Mouse (Mus musculus) limb, embryonic 10.5 days (tissue): Measurements from ENCODE around the gene Lhx9. TPM values are rescaled to one million over a fixed set of nuclear protein-coding genes. Genes with fewer than 3 reads are reported as not detected.

Experiments
- DNase-seq: peaks from one replicate; pipeline ENCODE4 v3.0.0-alpha.2; 2017; ENCODE audit warnings: low spot score
- H3K27ac ChIP-seq: fragments of 300-500 bp; sonication (generic); 2 replicates; pipeline ENCODE4 v1.5.1; 2016; ENCODE audit warnings: mild to moderate bottlenecking
- H3K27me3 ChIP-seq: fragments of 300-500 bp; sonication (generic); 2 replicates; pipeline ENCODE4 v1.6.1; 2016; ENCODE audit warnings: low read depth, mild to moderate bottlenecking; ENCODE audit not compliant: poor library complexity, severe bottlenecking
- H3K36me3 ChIP-seq: fragments of 300-500 bp; sonication (generic); 2 replicates; pipeline ENCODE4 v1.6.1; 2016; ENCODE audit warnings: mild to moderate bottlenecking, moderate library complexity
- H3K4me1 ChIP-seq: fragments of 300-500 bp; sonication (generic); 2 replicates; pipeline ENCODE4 v1.6.1; 2016
- H3K4me3 ChIP-seq: fragments of 300-500 bp; sonication (generic); 2 replicates; pipeline ENCODE4 v1.5.1; 2016; ENCODE audit warnings: mild to moderate bottlenecking, moderate library complexity
- H3K9me3 ChIP-seq: fragments of 300-500 bp; sonication (generic); replicated peaks from 2 replicates; pipeline ENCODE4 v1.6.1; 2016; ENCODE audit warnings: mild to moderate bottlenecking
- WGBS: fragments of 180-500 bp; shearing (Covaris S2); methylation state at CpG from one replicate; pipeline ENCODE4 v1.1.7; 2016; 5-methylcytosine and 5-hydroxymethylcytosine counted together
- polyA plus RNA-seq: library from polyadenylated mRNA; unstranded; fragments of >200 nt; fragmentation: Nextera tagmentation; extraction: Ambion mirVana; gene quantifications from 2 replicates; pipeline ENCODE4 v1.2.1, GENCODE M21; 2016

Gene Lhx9
- polyA plus RNA-seq, 1 experiment from 2014 or later: 114 TPM

GRCm38 (mm10) chr1:138845481-138845880, 2.9 kb downstream of the Lhx9 start:
- Histone ChIP-seq H3K9me3 (no peaks in the 10 kb centered on the region), H3K27ac (peak overlapping the region; percentile 98), H3K27me3 (peaks cover 62% of the 10 kb centered on the region), H3K4me1 (peaks cover 69% of the 10 kb centered on the region), H3K36me3 (peaks cover 9% of the 10 kb centered on the region; the same call in 1 of the 2 replicates), H3K4me3 (peak overlapping the region; percentile 79)
- WGBS: 12% methylated on average over 3 of the region's 3 CpGs
- no peak for DNase-seq

DNA sequence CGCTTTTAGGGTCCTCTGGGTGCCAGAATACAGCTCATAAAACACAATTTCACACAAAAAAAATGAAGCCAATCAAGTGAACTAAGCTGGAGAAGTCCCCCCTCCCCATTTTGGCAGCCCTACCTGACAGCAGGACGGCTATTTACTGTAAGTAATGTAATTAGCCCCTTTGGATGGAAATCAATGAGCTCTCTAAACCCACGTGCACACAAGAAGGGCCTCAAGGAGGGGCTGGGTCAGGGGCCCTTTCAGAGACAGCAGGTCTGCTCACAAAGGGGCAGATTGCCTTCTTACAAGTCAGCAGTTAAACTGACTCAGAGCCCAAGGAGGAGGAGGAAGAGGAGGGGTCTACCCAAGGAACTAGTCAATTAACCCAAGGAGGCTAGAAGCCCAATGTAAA, 4.2 kb downstream of the Lhx9 start:
- H3K27ac ChIP-seq: peak overlapping the region; percentile 98
- 3% methylated on average over 3 of the region's 3 CpGs for WGBS
- H3K27me3 ChIP-seq: peaks cover 63% of the 10 kb centered on the region
- H3K4me1 ChIP-seq: peaks cover 70% of the 10 kb centered on the region
- H3K9me3 ChIP-seq: no peaks in the 10 kb centered on the region
- peak overlapping the region; percentile 79 for H3K4me3 ChIP-seq
- DNase-seq: no peak
- H3K36me3 ChIP-seq: peaks cover 21% of the 10 kb centered on the region

GRCm38 (mm10) chr1:138843361-138844091, 4.9 kb downstream of the Lhx9 start:
- Histone ChIP-seq H3K9me3 (no peaks in the 10 kb centered on the region), H3K36me3 (peaks cover 25% of the 10 kb centered on the region), H3K27ac (peak overlapping the region; percentile 98), H3K27me3 (peaks cover 62% of the 10 kb centered on the region), H3K4me1 (peaks cover 66% of the 10 kb centered on the region), H3K4me3 (peak overlapping the region; percentile 79)
- WGBS: under 1% methylated on average over 35 of the region's 35 CpGs
- DNase-seq: peak; percentile 75

GRCm38 (mm10) chr1:138842756-138843155, 5.6 kb downstream of the Lhx9 start:
- Histone ChIP-seq H3K4me1 (peaks cover 66% of the 10 kb centered on the region), H3K27me3 (peaks cover 62% of the 10 kb centered on the region), H3K27ac (peak overlapping the region; percentile 98), H3K36me3 (peaks cover 33% of the 10 kb centered on the region), H3K4me3 (peak overlapping the region; percentile 79), H3K9me3 (no peaks in the 10 kb centered on the region)
- WGBS: under 1% methylated on average over 10 of the region's 10 CpGs
- DNase-seq: no peak

GRCm38 (mm10) chr1:138842315-138842714, 6.1 kb downstream of the Lhx9 start:
- Histone ChIP-seq H3K9me3 (no peaks in the 10 kb centered on the region), H3K27ac (peak overlapping the region; percentile 98), H3K27me3 (peaks cover 62% of the 10 kb centered on the region), H3K36me3 (peaks cover 37% of the 10 kb centered on the region), H3K4me1 (peaks cover 67% of the 10 kb centered on the region), H3K4me3 (peak overlapping the region; percentile 79)
- WGBS: 0% methylated on average over 8 of the region's 8 CpGs
- DNase-seq: peak; percentile 75

- Histone ChIP-seq H3K4me3 (peak overlapping the region; percentile 79), H3K9me3 (no peaks in the 10 kb centered on the region), H3K27ac (peak overlapping the region; percentile 98), H3K4me1 (peaks cover 67% of the 10 kb centered on the region), H3K27me3 (peaks cover 64% of the 10 kb centered on the region), H3K36me3 (peaks cover 45% of the 10 kb centered on the region)
- DNase-seq: peak; percentile 82
- under 1% methylated on average over 54 of the region's 54 CpGs for WGBS
These were observed 6.9 kb downstream of the Lhx9 start for GRCm38 (mm10) chr1:138841306-138842095.

GRCm38 (mm10) chr1:138840440-138841305, 7.7 kb downstream of the Lhx9 start:
- no peak for DNase-seq
- Histone ChIP-seq H3K27me3 (peaks cover 64% of the 10 kb centered on the region), H3K36me3 (peaks cover 54% of the 10 kb centered on the region), H3K4me3 (peak overlapping the region; percentile 79), H3K4me1 (peaks cover 67% of the 10 kb centered on the region), H3K27ac (peak overlapping the region; percentile 98), H3K9me3 (no peaks in the 10 kb centered on the region)
- WGBS: 4% methylated on average over 25 of the region's 25 CpGs

- DNase-seq: no peak
- 4% methylated on average over 16 of the region's 16 CpGs for WGBS
- peaks cover 59% of the 10 kb centered on the region for H3K27me3 ChIP-seq
These were observed 8.5 kb downstream of the Lhx9 start for GRCm38 (mm10) chr1:138839809-138840430.

GRCm38 (mm10) chr1:138839291-138839690, 9.1 kb downstream of the Lhx9 start:
- H3K4me1 ChIP-seq: peaks cover 60% of the 10 kb centered on the region
- H3K27ac ChIP-seq: peak overlapping the region; percentile 98
- WGBS: 15% methylated on average over 2 of the region's 2 CpGs
- DNase-seq: no peak
- H3K27me3 ChIP-seq: peaks cover 58% of the 10 kb centered on the region
- H3K36me3 ChIP-seq: peaks cover 67% of the 10 kb centered on the region
- H3K9me3 ChIP-seq: no peaks in the 10 kb centered on the region
- H3K4me3 ChIP-seq: peak overlapping the region; percentile 79

More at GRCm38 (mm10) chr1:138839809-138840430, 8.5 kb downstream of the Lhx9 start:
- Histone ChIP-seq H3K9me3 (no peaks in the 10 kb centered on the region), H3K4me3 (peak overlapping the region; percentile 79), H3K27ac (peak overlapping the region; percentile 98), H3K4me1 (peaks cover 60% of the 10 kb centered on the region), H3K36me3 (peaks cover 61% of the 10 kb centered on the region)

GRCm38 (mm10) chr1:138837786-138838743, 10.3 kb downstream of the Lhx9 start:
- H3K9me3 ChIP-seq: no peaks in the 10 kb centered on the region
- peak; percentile 76 for DNase-seq
- WGBS: 8% methylated on average over 27 of the region's 27 CpGs
- peaks cover 57% of the 10 kb centered on the region for H3K27me3 ChIP-seq
- H3K36me3 ChIP-seq: peaks cover 80% of the 10 kb centered on the region
- H3K4me1 ChIP-seq: peaks cover 54% of the 10 kb centered on the region
- peak overlapping the region; percentile 98 for H3K27ac ChIP-seq
- H3K4me3 ChIP-seq: peak overlapping the region; percentile 79

- Histone ChIP-seq H3K27ac (no peak overlapping the region), H3K4me3 (peak overlapping the region; percentile 79; the same call in 1 of the 2 replicates), H3K4me1 (peaks cover 61% of the 10 kb centered on the region), H3K36me3 (peaks cover 88% of the 10 kb centered on the region), H3K9me3 (no peaks in the 10 kb centered on the region), H3K27me3 (peaks cover 70% of the 10 kb centered on the region)
- 3% methylated on average over 3 of the region's 3 CpGs for WGBS
- DNase-seq: no peak
These were observed 12.9 kb downstream of the Lhx9 start for GRCm38 (mm10) chr1:138835355-138835900.
